Mouse (Mus musculus) frontal cortex, postnatal 36 days (tissue): ENCODE results near the gene Irs1.

Source experiments
- DNase-seq, 2 experiments: peaks; one replicate each; pipeline ENCODE4 v3.0.0; 2022; ENCODE audit warnings: low spot score in 2 of 2

Gene Irs1

GRCm38 (mm10) chr1:82183913-82184442 is 107.2 kb downstream of the Irs1 start:
- DNase-seq, result no peak
